Mouse (Mus musculus) liver, postnatal 0 days (tissue): Measurements from ENCODE around the gene Gm2974. TPM values are rescaled to one million over a fixed set of nuclear protein-coding genes. Genes with fewer than 3 reads are reported as not detected.
"Not testable (repeated sequence)": the region's sequence is repeated elsewhere in the genome, so short reads cannot be mapped to it uniquely, and the experiment has no call there.

Source experiments
- ATAC-seq: fragments of 200-750 bp; cut with Nextera tagmentation; 2 replicates; pipeline ENCODE4 v1.8.0; 2017; ENCODE audit warnings: mild to moderate bottlenecking, moderate library complexity
- DNase-seq: peaks from one replicate; pipeline ENCODE4 v3.0.0-alpha.2; 2016
- H3K27ac ChIP-seq: fragments of 300-500 bp; sonication (generic); 2 replicates; pipeline ENCODE4 v1.5.1; 2014; ENCODE audit warnings: antibody characterized with exemption, moderate library complexity, mild to moderate bottlenecking, low read depth
- H3K27me3 ChIP-seq: fragments of 300-500 bp; sonication (generic); 2 replicates; pipeline ENCODE4 v1.6.1; 2014; ENCODE audit warnings: low read length, control low read depth, mixed read lengths; ENCODE audit not compliant: insufficient read depth
- H3K36me3 ChIP-seq: fragments of 300-500 bp; sonication (generic); replicated peaks from 2 replicates; pipeline ENCODE4 v1.6.1; 2014; ENCODE audit warnings: mild to moderate bottlenecking, control low read depth, low read length, moderate library complexity, mixed read lengths; ENCODE audit not compliant: insufficient read depth
- H3K4me1 ChIP-seq: fragments of 300-500 bp; sonication (generic); 2 replicates; pipeline ENCODE4 v1.6.1; 2014; ENCODE audit warnings: antibody characterized with exemption, mild to moderate bottlenecking, control low read depth; ENCODE audit not compliant: insufficient read depth
- H3K4me2 ChIP-seq: fragments of 300-500 bp; sonication (generic); 2 replicates; pipeline ENCODE4 v1.6.1; 2014; ENCODE audit warnings: low read depth, mild to moderate bottlenecking, low read length, moderate library complexity, mixed read lengths
- H3K4me3 ChIP-seq: fragments of 300-500 bp; sonication (generic); 2 replicates; pipeline ENCODE4 v1.5.1; 2014; ENCODE audit warnings: low read depth, low read length
- H3K9ac ChIP-seq: fragments of 300-500 bp; sonication (generic); replicated peaks from 2 replicates; pipeline ENCODE4 v1.6.1; 2014; ENCODE audit warnings: mild to moderate bottlenecking, moderate library complexity
- H3K9me3 ChIP-seq: fragments of 300-500 bp; sonication (generic); 2 replicates; pipeline ENCODE4 v1.6.1; 2016; ENCODE audit warnings: mild to moderate bottlenecking, control low read depth, low read length, mixed read lengths
- CTCF ChIP-seq: sonication (generic); IDR thresholded peaks from 2 replicates; pipeline ENCODE4 v1.5.1; 2016; ENCODE audit warnings: antibody characterized with exemption, low read depth
- WGBS: fragments of 180-500 bp; shearing (Covaris S2); extraction: QIAGEN DNeasy Blood & Tissue Kit; methylation state at CpG from one replicate; pipeline ENCODE4 v1.1.7; 2014; ENCODE audit not compliant: insufficient replicate concordance; 5-methylcytosine and 5-hydroxymethylcytosine counted together
- polyA plus RNA-seq: library from polyadenylated mRNA; unstranded; fragments of >200 nt; fragmentation: Nextera tagmentation; extraction: Ambion mirVana; gene quantifications from 2 replicates; pipeline ENCODE4 v1.2.1, GENCODE M21; 2015

Gm2974 gene
- not detected in 2 replicates for polyA plus RNA-seq

DNA sequence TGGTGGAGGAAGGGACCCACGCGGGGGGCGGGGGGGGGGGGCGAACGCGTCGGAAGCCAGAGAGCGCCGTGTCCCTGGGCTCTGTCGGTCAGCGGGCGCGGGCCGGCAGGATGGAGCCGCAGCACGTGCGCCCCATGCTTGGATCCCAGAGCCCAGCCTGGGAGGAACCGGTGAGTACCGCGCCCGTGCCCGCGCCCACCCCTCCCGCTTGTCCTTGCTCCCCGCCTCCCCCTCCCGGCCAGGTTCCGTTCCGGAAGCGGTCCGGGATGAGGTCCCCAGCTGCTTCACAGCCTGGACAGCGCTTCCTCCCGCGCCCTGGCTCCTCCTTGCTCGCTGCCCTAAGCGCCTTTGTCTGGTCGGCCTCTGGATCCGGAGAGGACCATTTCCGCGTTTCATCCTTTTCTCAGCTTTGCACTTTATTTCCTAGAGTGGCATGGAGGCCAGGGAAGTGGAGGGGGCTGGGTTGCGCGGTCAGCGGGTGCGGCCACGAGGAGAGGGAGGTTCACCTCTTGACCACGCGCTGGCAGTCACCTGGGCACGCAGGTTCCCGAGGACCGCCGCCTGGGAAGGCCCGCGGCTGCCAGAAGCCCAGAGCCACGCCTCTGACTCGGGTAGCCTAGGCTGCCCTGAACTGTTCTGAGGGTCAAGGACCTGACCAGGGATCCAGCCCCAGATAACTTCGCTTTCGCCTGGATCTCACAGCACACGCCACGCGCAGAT lies at the start of gene Gm2974:
Gene Gm2974, plus strand, starts transcription at position 86 of the 720 bp plus-strand sequence.
- H3K27me3 ChIP-seq, H3K9ac ChIP-seq, H3K9me3 ChIP-seq, DNase-seq, H3K4me1 ChIP-seq, H3K4me2 ChIP-seq, H3K4me3 ChIP-seq, H3K27ac ChIP-seq, ATAC-seq, H3K36me3 ChIP-seq: not testable (repeated sequence)
- 14% methylated on average over 22 of the region's 59 CpGs for WGBS

DNA sequence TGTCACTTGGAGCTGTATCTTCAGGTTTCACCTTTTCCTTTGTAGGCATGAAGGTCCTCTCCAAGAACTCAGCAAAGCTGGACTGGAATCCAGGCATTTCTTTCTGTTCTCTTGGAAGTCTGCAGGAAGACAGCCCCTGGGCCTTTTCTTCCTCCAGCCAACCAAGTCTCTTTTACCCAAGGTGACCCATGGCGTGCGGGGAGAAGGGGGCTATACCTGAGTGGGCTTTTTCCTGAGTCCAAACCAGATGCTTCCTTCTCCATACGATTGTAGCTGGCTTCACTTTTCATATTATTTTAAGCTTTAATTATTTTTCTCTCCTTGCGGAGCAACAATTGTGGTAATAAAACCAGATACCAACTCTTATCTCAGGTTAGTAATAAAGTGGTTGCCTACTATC lies 40.7 kb upstream of the Gm2974 start:
- DNase-seq, H3K36me3 ChIP-seq, H3K27me3 ChIP-seq, H3K4me1 ChIP-seq, H3K9ac ChIP-seq, H3K27ac ChIP-seq, ATAC-seq, H3K4me2 ChIP-seq, H3K9me3 ChIP-seq, H3K4me3 ChIP-seq: not testable (repeated sequence)
- WGBS, result 83% methylated on average over 4 of the region's 4 CpGs

DNA sequence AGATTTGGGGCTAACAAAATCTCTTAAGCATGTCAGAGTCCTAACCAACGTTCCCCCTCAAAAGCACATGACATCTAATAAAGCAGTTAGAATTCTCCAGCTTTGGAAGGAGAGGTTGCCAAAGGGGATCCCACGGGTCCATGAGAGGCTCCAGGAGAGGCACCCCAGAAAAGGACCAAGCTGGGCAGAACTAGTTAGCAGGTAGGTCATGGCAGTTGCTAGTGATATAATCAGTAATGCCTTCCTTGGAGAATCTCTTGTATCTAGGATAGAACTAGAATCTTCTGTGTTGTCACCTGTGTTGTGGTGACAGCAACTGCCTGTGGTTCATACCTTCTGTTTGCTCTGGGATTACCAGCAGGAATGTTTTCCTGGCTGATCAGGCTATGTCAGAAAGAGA lies 17.6 kb upstream of the Gm2974 start, which contains the start of gene Gm3127:
Gene Gm3127, plus strand, starts transcription at position 301 of the 400 bp plus-strand sequence.
- ATAC-seq, DNase-seq: not testable (repeated sequence)

DNA sequence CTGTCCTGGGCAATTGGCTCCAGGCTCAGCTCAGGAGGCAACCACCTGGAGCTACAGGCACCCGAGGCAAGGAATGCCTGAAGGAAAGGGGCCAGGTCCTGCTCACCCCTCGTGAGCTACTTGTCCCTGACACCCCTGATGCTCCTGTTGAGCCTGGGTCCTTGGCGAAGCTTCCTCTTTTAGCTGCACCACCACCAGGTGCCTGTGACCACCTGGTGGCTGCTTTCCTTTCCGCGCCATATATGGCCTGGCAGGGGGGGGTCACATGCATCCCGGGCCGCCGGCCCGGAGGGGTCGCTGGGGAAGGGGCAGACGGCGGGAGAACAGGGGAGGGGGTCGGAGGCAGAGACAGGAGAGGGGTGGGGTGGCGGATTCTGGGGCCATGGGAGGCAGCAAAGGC lies 346 bp upstream of the Gm2974 start:
- not testable (repeated sequence) for H3K4me1 ChIP-seq, H3K4me3 ChIP-seq, H3K36me3 ChIP-seq, H3K9me3 ChIP-seq, H3K27me3 ChIP-seq, H3K27ac ChIP-seq, H3K4me2 ChIP-seq, ATAC-seq, H3K9ac ChIP-seq
- peak; percentile 8 for DNase-seq
- WGBS, result 2% methylated on average over 12 of the region's 14 CpGs

More for the DNA sequence above, 17.6 kb upstream of the Gm2974 start, which contains the start of gene Gm3127:
- WGBS, result no CpG with 5 or more reads among the region's 2 CpGs
- H3K9ac ChIP-seq, H3K27me3 ChIP-seq, H3K4me2 ChIP-seq, H3K4me1 ChIP-seq, H3K9me3 ChIP-seq, H3K4me3 ChIP-seq, H3K36me3 ChIP-seq, H3K27ac ChIP-seq: not testable (repeated sequence)

DNA sequence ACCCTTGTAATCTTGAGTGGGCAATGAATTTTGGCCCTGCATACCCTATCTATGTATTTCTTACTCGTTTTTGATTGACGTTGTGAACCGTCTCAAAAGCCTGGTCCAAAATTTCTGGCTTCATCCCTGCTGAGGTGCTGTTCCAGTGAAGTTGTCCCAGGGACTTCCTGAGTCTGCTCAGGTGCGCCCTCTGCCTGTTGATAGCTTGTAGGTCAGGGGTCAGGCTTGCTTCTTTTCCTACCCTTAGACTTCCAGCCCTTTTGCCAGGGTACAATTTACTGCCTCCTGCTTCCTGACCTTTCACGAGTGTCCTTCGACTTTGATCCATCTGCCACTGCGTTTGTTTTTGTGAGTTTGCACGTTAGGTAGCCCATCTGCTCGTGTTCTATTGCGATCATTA lies 999 bp downstream of the Gm2974 start:
- WGBS, result 34% methylated on average over 4 of the region's 10 CpGs
- H3K27ac ChIP-seq, H3K36me3 ChIP-seq: not testable (repeated sequence)

DNA sequence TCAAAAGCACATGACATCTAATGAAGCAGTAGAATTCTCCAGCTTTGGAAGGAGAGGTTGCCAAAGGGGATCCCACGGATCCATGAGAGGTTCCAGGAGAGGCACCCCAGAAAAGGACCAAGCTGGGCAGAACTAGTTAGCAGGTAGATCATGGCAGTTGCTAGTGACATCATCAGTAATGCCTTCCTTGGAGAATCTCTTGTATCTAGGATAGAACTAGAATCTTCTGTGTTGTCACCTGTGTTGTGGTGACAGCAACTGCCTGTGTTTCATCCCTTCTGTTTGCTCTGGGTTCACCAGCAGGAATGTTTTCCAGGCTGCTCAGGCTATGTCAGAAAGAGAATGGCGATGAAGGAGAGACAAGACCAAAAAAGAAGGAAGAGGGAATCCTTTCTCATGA lies 67.0 kb downstream of the Gm2974 start, which contains the start of gene Gm3138:
Gene Gm3138, plus strand, starts transcription at position 301 of the 400 bp plus-strand sequence.
- not testable (repeated sequence) for H3K27me3 ChIP-seq, H3K4me2 ChIP-seq, H3K27ac ChIP-seq, H3K36me3 ChIP-seq, DNase-seq, H3K4me3 ChIP-seq, H3K9me3 ChIP-seq, ATAC-seq, H3K4me1 ChIP-seq, H3K9ac ChIP-seq
- no CpG with 5 or more reads among the region's 2 CpGs for WGBS

More for the DNA sequence above, 999 bp downstream of the Gm2974 start:
- H3K9ac ChIP-seq, DNase-seq, H3K4me2 ChIP-seq, H3K9me3 ChIP-seq, H3K27me3 ChIP-seq, H3K4me3 ChIP-seq, H3K4me1 ChIP-seq, ATAC-seq: not testable (repeated sequence)
- 0 out of 2 replicates have a peak, but pooled peaks have one; percentile 6 for TF ChIP-seq CTCF

Other genes starting within 250 kb of the Gm2974 start
- not detected in 2 replicates for gene Gm3095, start 219.0 kb upstream of the Gm2974 start, polyA plus RNA-seq
- gene Gm3099, start 184.2 kb upstream of the Gm2974 start, polyA plus RNA-seq, result not detected in 2 replicates
- gene Gm5796, start 158.6 kb upstream of the Gm2974 start, polyA plus RNA-seq, result not detected in 2 replicates
- gene Gm3115, start 98.5 kb upstream of the Gm2974 start, polyA plus RNA-seq, result not detected in 2 replicates
- not detected in 2 replicates for gene Gm8108, start 72.0 kb upstream of the Gm2974 start, polyA plus RNA-seq
- gene Gm3127, start 17.5 kb upstream of the Gm2974 start, polyA plus RNA-seq, result not detected in 2 replicates
- not detected in 2 replicates for gene Gm3138, start 67.1 kb downstream of the Gm2974 start, polyA plus RNA-seq
- not detected in 2 replicates for gene Gm3149, start 134.7 kb downstream of the Gm2974 start, polyA plus RNA-seq
- not detected in 2 replicates for gene 2610042L04Rik, start 152.2 kb downstream of the Gm2974 start, polyA plus RNA-seq
- not detected in 2 replicates for gene Gm3159, start 214.9 kb downstream of the Gm2974 start, polyA plus RNA-seq
- not detected in 2 replicates for gene Gm3164, start 232.9 kb downstream of the Gm2974 start, polyA plus RNA-seq
- gene Gm3173, start 248.4 kb downstream of the Gm2974 start, polyA plus RNA-seq, result not detected in 2 replicates